Mouse (Mus musculus) stomach, postnatal 0 days (tissue): ENCODE data around the gene Ms4a15.

ENCODE experiments used
- CTCF ChIP-seq: IDR thresholded peaks from 2 replicates; pipeline ENCODE4 v1.5.1; 2016; ENCODE audit warnings: antibody characterized with exemption, low read depth, mild to moderate bottlenecking, moderate library complexity
- EP300 ChIP-seq: optimal IDR thresholded peaks from 2 replicates; pipeline ENCODE3; 2016; ENCODE audit warnings: antibody characterized with exemption

DNA sequence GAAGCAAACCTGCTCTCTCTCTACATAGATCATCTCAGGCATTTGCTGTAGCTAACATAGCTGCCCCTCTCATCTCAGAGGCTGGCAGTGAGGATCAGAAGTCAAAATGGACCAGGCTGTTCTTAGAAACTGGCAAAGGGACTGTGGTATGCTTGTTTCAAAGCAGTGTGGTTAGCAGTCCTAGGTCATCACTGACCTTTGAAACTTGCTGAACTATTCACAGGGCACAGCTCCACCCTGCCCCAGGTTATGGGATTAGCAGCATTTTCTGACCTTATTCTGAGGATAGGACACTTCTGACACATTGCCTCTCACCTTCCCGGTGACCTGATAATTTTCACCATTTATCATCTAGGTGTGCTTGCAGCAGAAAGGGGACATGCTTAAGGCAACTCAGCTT, 4.5 kb downstream of the Ms4a15 start:
- TF ChIP-seq CTCF: no peak
- TF ChIP-seq EP300: no peak
